Mouse (Mus musculus) cerebellum, adult 2 months (tissue): ENCODE data around the gene Negr1.

Source experiments
- CTCF ChIP-seq: fragments of 200-500 bp; IDR thresholded peaks from 2 replicates; pipeline ENCODE4 v1.5.1; 2011; ENCODE audit warnings: low read depth, mild to moderate bottlenecking, control low read depth, low read length, moderate library complexity, borderline replicate concordance; ENCODE audit not compliant: insufficient read depth
- POLR2A ChIP-seq: fragments of 200-500 bp; IDR thresholded peaks from 2 replicates; pipeline ENCODE4 v1.6.1; 2011; ENCODE audit warnings: low read length, control low read depth, borderline replicate concordance; ENCODE audit not compliant: insufficient read depth

DNA sequence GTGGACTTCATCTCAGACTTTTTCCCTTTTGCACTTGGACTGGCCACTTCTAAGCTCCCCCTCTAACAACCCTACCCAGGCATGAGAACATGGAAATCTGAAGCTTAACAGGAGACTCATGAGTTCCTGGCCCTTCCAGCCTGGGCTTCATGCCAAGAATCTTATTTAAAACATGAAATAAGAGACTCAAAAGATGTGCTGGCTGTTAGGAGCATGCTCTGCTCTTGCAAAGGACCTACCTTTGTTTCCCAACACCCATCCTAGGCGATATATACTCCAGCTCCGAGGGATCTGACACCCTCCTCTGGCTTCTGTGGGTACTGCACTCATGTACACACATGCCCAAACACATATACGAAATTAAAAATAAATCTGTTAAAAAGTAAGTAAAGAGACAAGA lies 797.3 kb downstream of the Negr1 start:
- TF ChIP-seq CTCF (peak; percentile 14; the same call in 1 of the 2 replicates), POLR2A (no peak)
